Mouse (Mus musculus): ENCODE data around the gene Sema4c.

The Sema4c gene

DNA sequence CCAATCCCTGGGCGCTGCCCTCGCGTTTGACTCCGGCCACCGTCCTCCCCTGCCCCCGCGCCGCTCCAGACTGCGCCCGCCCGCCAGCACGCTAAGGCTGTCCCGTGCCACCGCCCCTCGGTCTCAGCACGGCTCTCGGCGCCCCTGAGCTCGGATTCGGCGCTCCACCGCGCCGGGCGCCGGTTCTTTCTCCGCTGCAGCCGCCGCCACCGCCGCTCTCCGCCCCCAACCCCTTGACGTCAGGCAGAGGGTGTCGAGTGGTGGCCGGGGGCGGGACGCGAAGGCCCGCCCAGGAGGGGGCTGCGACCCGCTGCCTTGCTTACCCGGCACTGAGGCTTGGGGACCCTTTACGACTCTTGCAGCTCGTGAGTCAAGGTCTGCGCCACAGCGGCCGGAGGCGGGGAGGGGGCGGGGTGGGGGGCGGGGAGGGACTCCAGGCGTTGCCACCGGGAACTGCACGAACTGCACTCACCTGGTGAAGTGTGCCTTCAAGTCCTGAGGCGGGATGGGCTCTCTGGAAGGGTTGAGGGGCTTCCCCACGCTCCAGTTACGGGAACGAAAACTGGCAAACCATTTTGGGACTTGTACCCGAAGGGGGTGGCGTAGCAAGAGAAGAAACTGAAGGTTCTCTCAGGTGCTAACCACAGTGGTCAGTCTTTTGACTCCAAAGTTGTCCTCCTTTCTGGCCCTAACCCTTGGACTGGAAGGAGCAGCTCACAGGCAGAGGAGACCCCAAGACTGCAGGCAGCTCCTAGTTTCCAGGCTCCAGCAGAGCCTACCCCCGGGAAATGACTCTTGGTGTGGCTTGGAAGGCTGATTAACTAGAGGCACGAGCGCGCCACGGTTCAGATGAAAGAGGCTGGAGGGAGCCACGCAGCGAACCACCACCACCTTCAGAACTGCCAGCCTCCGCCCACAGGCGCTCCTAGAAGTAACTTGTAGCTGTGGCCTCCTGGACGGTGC, at the start of gene Sema4c:
Gene Sema4c, minus strand, starts transcription at position 319 of the 963 bp plus-strand sequence.
- in situ Hi-C loops (cut with MboI, MseI), result loop anchor here (5.0 to 25.0 kb wide), 4 partner anchors 69 to 989 kb away; partner anchors contain the start of genes Cox5b, Fam178b and Zap70

DNA sequence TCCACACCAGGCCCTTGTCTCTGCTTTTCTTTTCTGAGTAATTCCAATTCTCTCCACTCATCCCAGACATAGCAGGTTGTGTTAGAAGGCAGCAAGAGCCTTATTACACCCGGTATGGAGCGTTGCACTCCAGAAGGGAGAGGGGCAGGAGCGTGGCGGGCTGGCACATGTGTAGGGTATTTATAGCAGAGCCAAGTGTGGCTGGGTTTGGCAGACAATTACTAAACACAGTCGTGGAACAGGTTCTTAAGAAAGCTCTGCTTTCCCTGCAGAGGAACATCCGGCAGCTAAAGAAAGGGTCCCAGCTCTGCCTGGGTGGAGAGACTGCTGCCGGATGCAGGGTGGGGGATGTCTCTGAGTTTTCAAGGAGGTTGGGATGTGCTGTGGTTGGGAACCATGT, 48.8 kb upstream of the Sema4c start:
- in situ Hi-C loops (cut with MboI, MseI), result no loop called here

DNA sequence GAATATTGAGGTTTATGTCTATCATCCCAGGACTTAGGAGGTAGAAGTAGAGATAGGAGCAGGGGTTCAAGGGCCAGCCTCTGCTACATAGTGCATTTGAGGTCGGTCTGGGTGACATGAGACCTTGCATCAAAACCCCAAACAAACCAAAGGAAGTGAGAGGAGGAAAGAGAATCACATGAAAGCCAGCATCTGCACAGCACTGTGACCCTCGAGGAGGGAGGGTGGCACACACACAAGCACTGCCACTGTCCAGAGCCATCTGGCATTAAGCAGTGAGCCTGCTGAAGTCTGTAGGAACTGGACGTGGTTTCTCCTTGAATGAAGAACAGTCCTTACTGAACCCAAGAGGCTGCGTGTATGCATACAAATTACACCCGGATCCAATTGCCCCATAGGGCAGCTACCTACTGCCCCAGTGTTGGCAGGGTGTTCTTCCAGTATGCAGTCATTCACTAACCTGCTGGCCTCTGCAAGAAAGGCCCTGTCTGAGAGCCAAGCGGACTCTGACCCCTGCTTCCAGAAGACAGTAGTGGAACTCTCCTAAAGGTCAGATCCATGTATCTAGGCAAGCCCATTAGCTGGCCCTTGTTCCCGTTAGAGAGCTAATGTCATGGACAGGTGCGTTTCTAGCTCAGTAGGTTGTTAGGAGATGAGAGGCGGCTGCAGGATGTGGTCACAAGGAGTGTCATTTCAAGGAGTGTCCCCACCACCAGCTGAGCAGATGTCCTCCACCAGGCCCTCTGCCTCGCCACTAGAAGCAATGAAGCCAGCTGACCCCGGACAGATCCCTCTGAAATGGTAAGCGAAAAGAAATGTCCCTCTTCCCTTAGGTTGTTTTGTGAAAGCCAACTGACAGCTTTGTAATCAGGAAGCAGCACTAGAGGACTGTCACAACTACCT, 46.4 kb upstream of the Sema4c start:
- in situ Hi-C loops (cut with MboI, MseI), result no loop called here

DNA sequence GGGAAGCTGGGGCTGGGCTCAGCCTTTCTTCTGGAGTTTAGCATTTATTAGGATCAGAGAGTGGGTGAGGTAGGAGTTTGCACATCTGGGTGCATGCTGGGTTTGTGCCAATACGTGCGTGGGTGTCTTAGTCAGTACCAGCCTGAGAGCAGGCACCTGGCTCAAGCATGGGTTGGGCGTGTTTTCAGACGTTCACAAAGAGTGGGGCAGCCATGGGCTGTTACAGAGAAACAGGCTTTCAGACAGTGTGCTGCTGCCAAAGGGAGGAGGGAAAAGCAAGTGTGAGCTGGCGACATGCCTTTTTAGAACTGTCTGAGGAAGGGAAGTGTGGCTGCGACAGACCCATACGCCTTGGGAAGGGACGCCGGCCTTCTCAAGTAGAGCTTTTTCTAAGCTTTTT, 45.2 kb upstream of the Sema4c start:
- in situ Hi-C loops (cut with MboI, MseI), result no loop called here

DNA sequence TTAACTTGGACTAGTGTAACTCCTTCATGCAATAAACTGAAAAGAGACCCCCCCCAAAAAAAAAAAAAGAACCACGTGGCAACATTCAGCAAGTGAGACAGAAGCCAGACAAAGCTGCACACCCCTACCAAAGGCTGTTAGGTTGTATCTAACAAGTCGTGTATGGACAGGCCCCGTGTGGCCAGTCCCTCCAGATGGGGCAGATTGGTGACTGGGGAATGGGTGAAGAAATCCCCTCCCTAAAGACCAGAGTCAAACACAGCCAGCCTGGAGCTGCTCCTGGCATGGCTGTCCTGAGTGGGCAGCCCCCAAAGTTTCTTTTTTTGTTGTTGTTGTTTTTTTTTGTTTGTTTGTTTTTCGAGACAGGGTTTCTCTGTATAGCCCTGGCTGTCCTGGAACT, 44.1 kb upstream of the Sema4c start:
- in situ Hi-C loops (cut with MboI, MseI), result no loop called here

DNA sequence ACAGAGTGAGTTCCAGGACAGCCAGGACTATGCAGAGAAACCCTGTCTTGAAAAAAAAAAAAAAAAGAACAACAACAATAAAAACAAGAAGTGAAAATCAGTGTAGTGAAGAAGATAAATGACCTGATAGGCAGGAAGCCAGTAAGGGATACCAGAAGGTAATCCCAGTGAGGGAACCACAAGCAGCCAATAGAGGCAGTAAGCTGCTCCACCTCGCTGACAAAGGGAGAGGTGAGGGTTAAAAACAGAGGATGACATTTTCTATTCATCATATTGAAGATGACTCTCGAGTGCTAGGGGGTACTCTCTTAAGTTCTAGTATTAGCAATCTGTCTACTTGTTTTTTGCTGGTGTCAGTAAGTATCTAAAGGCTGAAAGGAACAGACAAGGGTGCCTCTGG, 40.3 kb upstream of the Sema4c start:
- in situ Hi-C loops (cut with MboI, MseI), result no loop called here

DNA sequence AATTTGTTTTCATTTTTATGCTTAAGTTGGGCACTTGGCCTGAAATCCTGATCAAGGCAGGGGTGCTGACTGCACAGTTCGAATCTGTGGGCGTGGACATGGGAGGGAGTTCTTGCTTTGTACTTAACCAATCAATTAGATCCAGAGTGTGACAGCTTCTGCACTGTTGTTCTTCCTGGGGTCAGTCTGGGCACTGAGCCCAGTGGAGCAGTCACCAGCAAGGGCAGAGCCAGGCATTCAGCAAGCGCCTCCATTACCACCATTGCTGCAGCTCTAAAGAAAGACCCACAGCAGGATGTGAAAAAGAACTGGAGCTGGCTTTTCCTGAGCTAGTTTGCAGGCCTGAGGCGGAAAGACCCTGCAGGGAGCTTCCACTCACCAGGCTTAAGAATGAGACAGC, 38.0 kb upstream of the Sema4c start:
- in situ Hi-C loops (cut with MboI, MseI), result no loop called here

DNA sequence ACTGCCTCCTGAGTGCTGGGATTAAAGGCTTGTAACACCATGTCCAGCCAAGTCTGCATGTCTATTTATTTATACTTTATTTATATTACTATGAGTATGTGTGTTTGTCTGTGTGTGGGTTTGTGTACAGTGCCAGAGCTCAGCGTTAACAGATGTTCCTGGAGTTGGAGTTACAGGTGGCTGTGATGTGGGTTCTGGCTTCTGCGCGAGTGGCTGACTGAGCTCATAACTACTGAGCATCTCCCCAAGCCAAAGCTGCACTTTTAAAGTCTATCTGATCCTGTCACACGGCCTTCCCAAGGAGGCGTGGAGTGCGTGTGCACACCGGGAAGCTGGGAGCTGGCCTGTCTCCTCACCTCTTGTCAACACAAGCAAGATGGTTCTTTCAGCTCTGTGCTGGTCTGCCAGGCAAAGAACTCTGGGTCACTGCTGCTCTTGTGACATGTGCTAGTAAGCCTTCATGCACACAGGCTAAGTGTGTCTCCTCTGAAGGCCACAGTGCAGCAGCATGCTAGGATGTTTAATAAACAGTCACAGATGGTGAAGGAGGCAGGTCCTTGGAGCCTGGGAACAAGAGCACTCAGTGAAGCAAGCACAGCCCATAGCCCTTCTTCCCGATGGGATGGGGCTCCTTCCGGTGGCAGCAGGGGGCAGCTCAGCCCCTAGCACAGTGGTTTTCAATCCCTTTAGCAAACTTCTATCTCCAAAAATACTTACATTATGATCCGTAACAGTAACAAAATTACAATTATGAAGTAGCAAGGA, 37.2 kb upstream of the Sema4c start:
- in situ Hi-C loops (cut with MboI, MseI), result no loop called here

DNA sequence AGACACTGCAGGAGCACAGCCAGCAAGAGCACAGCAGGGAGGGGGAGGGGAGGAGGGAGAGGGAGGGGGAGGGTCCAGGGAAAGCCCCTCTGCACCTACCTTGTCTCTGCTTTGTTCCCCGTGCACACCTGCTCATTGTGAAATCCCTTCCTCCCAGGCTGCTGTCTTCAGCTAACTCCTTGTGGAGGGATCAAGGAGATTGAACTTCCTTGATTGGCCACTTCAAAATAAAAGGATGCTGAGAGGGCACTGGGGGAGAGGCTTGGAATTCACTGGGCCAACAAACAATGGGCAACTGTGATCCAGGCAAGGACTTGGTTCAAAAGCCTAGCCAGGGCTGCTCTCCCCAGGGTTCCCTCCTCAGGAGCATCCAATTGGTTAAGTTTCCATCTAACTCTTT, 35.0 kb upstream of the Sema4c start:
- in situ Hi-C loops (cut with MboI, MseI), result no loop called here

DNA sequence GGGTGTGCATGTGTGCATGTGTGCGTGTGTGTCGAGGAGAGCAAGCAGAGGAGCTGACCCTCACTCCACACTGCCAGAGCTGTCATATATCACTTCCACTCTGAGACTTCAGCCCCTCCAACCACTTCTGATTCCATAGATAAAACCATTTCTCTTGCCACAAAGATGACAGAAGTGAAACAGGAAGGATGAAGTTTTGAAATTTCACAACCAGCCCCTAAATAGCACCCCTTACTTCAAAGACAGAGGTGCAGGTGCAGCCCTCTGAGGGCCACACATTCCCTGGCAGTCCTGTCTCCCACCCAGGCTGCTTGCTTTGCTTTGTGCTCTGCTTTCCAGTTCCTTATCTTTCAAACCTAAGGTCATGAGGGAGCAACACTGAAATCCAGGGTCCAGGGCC, 33.3 kb upstream of the Sema4c start:
- in situ Hi-C loops (cut with MboI, MseI), result no loop called here

DNA sequence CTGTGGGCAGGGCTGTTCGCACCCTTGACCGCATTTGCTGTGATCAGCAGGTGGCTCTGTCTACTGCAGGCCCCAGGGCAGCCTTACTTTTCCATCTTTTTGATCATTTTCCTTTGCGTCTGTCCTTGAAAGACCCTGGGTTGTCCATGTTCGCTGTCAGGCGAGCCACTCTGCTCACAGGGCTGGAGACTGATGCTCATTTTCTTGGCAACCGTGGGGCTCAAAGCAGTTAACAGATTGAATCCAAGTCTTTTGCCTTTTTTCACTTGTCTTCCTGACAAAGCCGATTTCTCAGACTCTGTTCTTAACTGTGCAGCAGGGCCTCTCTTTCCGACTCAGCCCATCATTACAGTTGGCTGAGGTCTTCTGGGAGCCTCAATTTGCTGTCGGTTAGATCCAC, 32.5 kb upstream of the Sema4c start:
- in situ Hi-C loops (cut with MboI, MseI), result no loop called here

DNA sequence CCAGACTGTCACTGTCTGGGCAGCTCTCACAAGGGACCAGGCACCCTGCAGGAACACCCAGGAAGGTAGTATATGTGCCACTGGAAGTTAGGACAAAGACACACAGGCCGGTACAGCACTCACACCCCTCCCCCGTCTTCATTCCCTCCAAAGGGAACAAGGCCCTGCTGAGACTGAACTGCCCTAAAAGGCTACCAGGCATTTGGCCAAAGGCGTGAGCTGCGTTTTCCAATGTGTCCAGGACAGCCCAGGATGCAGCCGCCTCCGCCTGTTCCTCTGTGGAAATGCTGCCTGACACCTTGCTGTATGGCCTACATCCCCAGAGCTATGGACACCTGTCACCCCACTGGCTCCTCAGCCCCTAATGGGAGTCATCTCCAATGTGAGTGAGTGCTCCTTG, 31.3 kb upstream of the Sema4c start:
- in situ Hi-C loops (cut with MboI, MseI), result no loop called here

DNA sequence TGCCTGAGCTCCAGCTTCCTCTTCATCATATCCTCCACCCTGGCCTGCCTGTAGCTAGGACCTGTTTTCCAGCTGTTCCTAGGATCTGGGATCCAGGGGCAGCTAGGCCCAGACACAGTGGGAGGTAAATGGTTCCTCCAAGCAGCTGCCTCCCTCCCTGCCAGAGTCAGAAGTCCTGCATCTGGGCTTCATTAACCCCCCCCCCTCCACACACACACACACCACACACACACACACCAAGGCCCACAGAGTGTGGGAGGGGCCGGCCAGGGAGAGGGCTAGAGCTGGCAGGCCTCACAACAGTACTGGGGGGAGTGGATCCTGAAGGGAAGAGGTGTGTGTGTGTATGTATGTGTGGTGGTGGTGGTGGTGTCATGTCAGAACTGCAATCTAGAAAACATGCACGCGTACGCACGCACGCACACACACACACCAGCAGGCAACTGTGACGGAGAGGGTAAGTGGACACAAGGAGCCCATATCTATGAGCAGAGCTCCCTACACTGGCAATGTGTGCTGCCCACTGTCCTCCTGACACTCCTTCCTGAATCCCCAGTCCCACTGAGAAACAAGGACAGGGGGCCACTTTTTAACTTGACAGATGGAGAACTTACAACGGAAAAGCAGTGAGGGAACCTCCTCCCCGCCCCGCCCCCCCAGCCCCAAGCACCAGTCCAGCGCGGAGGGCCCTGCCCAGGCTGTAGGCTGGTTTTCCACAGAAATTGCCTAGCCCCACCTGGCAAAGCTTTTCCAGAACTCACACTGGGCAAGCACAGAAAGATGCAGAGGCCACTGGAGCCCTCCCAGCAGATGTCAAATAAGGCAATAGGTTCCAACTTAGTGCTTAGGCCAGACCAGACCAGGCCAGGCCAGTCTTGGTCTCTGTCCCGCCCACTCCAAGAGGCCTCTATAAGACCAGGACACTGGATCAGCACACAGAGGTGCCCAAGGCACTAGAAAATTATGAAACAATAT, 30.6 kb upstream of the Sema4c start:
- in situ Hi-C loops (cut with MboI, MseI), result no loop called here

DNA sequence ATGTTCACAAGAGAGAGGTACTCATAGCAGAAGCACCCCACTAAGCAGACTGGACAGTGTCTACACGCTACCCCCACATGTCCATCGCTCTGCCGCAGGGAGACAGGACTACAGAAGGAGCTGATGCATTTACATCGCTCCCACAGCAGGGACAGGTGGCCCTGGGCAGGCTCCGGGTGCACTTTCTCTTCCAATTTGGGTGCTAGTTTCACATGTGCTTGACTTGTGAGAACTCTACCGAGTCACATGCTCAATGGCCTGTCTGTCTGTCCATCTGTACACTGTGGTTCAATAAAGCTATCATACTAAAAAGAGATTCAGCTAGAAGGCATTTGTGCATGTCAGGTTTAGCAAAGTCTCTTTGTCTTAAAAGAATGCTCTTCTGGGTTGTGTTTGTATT, 29.7 kb upstream of the Sema4c start:
- in situ Hi-C loops (cut with MboI, MseI), result no loop called here

DNA sequence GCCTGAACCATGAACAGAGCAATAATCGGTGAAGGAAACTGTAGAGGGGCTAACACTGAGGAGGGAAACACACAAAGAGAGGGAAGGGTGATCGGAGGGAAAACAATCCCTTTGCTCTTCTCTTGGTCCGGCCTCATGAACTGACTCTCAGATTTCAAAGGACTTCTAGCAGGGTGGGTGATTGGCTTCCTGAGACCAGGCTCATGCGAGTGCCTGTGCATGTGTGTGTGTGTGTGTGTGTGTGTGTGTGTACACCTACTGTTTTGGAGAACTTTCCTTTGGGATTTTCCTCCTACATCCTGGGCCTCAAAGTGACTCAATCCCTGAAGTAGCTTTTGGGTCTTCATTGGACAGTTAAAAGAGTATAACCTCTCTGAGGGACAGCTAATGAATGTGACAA, 28.1 kb upstream of the Sema4c start:
- in situ Hi-C loops (cut with MboI, MseI), result no loop called here

DNA sequence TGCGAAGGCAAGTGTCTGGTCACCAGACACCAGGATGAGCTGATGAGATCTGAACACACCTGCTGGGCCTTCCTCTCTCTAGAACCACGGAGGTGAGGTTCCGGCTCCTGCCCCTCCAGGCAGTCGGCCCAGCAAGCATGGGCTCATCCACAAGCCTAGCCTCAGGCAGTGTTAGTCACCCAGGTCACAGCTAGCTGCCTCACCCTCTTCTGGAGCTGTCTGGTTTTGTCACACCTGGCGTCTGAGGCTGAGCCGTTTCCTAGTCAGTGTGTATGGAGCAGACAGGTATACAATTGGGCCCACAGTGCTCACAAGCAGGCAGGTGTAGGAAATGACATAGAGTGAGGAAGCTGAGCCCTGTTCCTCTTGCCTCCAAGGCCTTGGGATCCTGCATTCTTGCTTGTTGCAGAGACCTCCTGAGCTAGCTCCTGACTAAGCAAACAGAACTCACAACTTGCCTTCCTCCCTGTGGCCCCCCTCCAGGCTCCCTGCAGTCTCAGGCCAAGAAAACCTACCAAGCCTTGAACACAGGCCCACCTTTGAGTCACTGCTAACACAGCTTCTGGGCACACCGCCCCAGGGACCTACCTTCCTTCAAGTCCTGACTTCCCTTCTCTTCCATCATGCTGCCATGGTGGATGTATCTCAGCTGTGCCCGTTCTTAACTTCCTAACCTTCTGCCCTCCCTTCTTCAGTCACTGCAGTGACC, 25.4 kb upstream of the Sema4c start:
- in situ Hi-C loops (cut with MboI, MseI), result no loop called here

DNA sequence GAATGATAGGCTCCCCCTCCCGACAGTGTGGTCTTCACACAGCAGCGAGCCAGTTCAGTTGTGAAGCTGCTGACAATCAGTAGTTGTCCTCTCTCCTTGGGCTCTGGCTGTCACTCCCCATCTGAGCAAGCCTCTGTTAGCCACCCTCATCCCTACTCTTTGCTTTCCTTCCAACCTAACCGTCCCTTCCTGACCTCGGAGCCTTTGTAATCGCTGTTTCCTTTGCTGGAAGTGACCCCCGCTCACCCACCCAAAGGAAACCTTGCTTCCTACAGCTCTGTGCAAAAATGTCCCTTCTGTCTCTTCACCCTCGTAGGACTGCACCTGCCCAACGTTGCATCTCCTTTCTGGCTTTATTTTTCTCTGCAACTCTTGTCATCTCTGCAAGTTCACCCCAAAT, 24.1 kb upstream of the Sema4c start:
- in situ Hi-C loops (cut with MboI, MseI), result no loop called here

DNA sequence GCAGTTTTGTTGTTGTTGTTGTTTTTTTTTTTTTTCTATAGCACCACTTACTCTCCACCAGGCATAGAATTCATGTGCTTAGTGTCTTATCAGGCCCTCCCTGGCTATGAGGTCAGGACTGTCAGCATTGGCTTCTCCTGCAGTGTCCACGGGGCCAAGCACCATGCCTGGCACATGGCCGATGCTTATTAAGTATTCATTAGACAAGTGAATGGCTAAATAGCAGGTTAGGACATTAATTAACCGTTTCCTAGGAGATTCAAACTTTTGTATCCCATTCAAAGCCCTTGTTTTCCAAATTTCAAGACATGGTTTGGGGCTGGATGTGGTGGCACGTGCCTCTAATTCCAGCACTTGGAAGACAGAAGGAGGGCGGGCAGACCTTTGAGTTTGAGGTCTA, 23.1 kb upstream of the Sema4c start:
- in situ Hi-C loops (cut with MboI, MseI), result no loop called here

DNA sequence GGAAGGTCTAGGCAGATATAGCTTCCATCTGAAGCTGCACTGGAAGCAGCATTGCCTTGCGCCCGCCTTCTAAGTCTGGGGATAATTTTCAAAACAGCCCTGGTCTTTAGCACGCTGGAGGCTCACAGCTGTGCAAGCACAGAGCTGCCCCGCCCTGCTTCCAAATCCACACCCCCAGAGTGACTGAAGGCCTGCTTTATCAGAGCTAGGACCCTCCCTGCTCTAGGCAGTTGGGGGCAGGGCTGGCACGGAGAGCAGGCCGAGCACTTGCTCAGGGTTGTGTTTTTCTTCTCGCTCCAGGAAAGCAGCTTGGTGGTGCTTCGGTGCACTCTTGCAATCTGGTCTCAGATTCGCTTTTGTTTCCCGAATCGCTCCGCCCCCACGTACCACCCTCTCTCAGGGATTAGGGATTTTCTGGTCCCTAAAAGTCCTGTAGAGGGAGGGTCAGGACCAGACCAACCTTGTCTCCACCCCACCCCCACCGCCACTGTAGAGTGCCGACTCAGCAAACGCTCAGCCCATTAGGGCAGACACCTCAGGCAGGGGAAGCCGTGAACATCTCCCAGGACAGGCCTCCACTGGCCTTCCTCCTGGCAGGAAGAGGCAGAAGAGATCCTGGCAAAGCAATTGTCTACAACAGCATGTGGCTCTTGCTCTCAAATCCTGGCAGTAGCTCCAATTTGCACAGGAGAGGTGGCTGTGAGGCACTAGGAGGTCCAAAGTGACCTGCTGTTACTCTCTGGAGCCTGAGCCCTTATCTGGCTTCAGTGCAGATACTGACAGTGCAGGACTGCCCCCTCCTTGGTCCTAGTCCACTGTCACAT, 22.4 kb upstream of the Sema4c start:
- in situ Hi-C loops (cut with MboI, MseI), result no loop called here

All from regulatory T cell (primary cell).